Mouse (Mus musculus) c-Kit-negative CD71-positive TER-119-positive erythroid progenitor cells, embryonic 14.5 days (primary cell): ENCODE measurements around the gene Caap1.

Source experiments
- DNase-seq: peaks from one replicate; pipeline ENCODE4 v3.0.0-alpha.2; 2013; ENCODE audit warnings: low read depth, low spot score

Caap1 gene

DNA sequence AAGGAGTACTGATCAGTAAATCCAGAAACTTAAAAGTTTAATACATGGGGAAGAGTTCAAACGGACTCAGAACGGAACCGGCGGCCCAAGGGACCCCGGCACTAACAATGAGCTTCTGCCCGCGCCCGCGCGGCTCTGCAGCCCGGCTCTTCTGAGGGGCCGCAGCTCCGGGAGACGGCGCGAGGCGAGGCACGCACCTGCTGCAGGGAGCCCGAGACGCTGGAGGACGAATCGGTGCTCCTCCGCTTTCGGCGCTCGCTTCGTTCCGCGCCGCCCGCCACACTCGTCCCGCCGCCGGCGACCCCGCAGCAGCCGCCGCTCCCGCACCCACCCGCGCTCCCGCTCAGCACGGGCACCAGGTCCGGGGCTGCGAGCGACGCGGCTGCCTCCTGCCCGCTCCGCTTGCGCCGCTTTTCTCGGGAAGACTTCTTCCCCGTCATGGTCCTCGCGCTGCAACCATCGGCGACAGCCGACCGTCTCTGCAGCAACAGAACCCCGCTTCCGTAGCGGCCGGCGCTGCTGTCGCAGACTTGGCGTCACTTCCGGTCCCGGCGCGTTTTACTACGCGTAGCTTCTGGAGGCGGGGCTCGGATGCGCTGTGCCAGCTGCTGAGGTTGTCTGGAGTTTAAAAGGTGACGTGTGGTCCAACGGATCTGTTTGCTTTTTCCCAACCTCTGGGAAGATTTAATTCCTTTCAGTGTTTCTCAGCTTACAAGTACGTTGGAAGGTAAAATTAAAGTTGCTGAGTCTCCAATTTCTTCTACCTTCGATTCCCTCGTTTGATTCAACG, at the start of gene Caap1, which contains the start of gene Gm10306:
Gene Caap1, minus strand, starts transcription at position 532 of the 790 bp plus-strand sequence.
Gene Gm10306, plus strand, starts transcription at position 282 of the 790 bp plus-strand sequence.
- DNase-seq = peak; percentile 81

DNA sequence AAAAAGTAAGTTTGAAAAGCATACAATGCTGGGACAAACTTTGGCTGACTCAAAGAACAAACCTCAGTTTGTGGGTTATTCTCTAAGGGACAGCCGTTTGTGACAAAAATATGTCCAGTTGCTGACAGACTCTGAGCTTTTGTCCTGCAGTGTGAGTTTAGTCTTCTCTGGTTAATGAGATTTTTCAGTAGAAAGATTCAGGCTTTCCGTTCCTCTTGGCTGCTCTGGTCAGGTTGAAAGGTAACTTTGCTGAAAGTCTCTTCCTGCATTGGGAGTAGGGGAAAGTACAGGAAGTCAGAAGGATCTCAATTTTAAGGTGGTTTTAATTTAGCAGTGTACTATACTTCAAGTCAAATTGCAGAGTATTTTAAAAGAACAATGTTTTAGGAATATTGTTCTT, 49.0 kb upstream of the Caap1 start:
- no peak for DNase-seq

DNA sequence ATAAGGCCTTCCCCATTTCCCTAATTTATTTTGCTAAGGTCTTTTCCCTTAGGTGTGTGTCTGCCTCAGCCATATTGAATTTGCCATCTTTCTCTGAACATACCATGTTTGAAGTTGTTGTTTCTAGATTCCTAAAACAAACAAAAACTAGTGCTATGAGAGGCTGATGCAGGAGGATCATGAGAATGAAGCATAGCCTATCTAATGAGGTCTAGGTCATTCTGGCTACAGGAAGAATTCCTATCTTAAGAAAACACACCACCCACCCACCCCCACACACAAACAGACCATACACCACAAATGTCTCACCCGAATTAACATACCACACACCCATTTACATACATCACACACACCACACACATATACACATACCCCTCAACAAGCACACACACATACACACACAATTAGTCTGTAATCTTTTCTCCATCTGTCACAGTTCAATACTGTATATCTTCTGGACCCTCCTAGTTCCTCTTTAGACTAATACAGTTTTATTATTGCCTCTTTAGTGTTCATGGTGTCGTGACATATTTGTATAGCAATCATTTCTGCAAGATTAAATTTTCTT, 47.9 kb upstream of the Caap1 start:
- no peak for DNase-seq

- peak; percentile 72 for DNase-seq
Observed at GRCm38 (mm10) chr4:94603031-94603629, 46.5 kb upstream of the Caap1 start, which contains the start of gene Plaa. TSS of gene Plaa (minus strand) at chr4:94603244.

DNA sequence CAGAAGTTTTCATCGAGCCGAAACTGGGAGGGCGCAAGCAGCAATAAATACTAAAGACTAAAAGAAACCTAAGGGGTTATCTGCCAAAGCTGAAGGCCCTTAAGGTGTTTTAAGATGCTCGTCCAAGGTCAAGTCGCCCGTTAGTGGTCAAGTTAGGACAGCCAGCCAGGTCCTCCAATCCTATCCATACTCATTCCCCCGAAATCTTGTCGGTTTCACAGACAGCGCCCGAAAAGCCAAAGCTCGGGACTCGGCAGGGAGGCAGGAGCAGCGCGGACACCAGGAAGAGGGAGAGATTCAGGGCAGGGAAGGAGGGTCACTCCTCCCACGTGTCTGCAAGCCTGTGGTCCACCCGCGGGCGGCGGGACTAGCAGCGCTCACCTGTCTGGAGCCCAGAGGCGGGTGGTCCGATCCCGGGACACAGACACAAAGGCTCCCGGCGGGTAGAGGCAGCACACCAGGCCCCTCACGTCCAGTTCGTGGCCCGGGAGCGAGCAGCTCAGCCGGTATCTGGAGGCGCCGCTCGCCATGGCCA, 46.0 kb upstream of the Caap1 start:
- DNase-seq = peak; percentile 27

DNA sequence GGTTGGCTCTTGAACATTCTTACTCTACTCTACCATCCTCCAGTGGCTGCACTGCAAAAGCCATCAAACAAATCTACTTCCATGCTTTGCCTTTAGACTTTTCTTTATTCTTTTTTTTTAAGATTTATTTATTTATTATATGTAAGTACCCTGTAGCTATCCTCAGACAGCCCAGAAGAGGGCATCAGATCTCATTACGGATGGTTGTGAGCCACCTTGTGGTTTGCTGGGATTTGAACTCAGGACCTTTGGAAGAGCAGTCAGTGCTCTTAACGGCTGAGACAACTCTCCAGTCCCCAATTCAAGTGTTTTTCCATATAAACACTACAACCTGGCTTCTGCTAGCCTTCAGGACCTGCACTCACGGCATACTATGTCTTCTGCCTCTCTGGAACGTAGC, 44.8 kb upstream of the Caap1 start:
- no peak for DNase-seq

DNA sequence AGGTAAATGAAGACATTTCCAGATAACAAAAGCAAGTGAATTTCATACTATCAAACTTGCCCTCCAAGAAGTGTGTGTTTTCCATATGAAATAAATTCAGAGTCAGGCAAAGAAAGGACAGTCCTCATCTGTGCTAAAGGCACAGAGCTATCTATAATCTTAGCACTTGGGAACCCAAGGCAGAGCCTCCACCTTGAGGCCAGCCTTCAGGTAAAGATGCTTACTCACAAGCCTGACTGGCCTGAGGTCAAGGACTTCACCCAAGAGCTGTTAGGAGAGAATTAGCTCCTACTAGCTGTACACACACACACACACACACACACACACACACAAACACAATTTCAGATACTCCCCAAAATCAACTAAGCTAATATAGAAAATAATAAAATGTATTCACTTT, 36.1 kb upstream of the Caap1 start:
- no peak for DNase-seq

GRCm38 (mm10) chr4:94591765-94592381, 35.3 kb upstream of the Caap1 start:
- DNase-seq = no peak

GRCm38 (mm10) chr4:94572677-94573076, 16.1 kb upstream of the Caap1 start:
- DNase-seq = no peak

DNA sequence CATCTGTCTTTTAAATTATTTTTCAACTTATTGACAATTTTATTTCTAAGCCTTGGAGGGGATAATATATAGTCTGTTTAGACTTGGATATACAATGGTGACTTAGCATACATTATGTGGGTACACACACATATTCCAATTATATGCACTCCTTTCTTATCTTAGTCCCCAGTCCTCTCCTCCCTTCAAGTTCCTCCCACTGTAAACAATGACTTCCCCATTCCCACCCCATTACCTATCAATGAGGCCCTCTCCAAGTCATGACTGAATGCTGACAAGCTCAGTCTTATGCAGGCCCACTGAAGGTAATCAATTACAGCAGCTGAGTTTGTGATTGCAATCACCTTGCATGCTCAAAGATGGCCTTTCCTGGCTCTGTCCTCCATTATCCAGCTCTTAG, 7.7 kb upstream of the Caap1 start:
- DNase-seq = no peak

- no peak for DNase-seq
Observed at GRCm38 (mm10) chr4:94561954-94562648, 5.5 kb upstream of the Caap1 start.

GRCm38 (mm10) chr4:94560316-94560715, 3.7 kb upstream of the Caap1 start:
- no peak for DNase-seq

DNA sequence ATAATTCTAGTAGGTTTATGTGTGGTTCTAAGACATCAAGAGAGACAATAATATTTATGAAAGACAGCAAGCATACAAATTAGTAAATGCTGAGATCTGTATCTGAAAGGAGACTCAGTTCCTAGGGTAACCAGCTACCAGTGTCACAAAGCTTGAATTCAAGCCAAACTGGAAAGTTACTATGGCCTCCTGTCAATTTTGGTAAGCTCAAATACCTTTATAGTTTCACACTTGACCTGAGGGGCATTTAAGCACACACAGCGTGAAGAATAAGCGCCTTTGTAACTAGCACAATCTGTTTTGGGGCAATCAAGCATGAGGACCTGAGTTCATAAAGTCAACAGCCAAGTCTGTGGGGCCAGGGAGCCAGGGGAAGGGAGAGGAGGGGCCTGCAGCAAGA, 2.7 kb upstream of the Caap1 start:
- no peak for DNase-seq

DNA sequence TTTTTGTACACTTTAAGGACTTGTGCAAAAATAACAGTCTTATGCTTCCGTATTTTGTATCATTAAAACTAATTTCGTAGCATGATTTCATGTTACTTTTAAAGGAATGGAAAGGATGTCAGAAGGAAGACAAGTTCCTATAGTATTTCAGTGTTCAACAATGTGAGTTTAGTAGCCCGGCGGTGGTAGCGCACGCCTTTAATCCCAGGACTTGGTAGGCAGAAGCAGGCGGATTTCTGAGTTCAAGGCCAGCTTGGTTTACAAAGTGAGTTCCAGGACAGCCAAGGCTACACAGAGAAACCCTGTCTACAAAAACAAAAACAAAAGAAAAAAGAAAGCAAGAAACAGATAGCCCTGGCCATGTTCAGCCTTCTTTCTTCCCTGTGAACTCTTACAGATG, 549 bp upstream of the Caap1 start:
- DNase-seq = no peak

- DNase-seq = peak; percentile 12
Observed at GRCm38 (mm10) chr4:94554955-94555494, 1.6 kb downstream of the Caap1 start.

- no peak for DNase-seq
Observed at GRCm38 (mm10) chr4:94544321-94544720, 12.3 kb downstream of the Caap1 start.

GRCm38 (mm10) chr4:94543041-94543440, 13.6 kb downstream of the Caap1 start:
- DNase-seq = no peak

- no peak for DNase-seq
Observed at GRCm38 (mm10) chr4:94533205-94533604, 23.4 kb downstream of the Caap1 start.

DNA sequence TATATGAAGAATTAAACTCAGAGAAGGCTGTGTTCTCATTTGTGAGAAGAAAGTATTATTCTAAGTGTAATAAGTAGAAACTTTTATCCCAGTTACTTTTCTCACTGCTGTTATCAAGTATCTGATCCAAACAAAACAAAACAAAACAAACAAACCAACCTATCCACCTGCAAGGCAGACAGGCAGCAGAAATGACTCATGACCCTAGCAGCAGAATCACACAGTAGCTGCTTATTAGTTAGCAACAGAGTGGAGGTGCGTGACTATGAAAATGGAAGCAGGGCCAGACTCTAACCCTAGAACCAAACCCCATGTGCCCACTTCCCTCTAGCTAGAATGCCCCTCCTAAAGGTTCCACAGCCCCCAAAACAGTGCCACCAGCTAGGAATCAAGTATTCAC, 27.1 kb downstream of the Caap1 start:
- no peak for DNase-seq

DNA sequence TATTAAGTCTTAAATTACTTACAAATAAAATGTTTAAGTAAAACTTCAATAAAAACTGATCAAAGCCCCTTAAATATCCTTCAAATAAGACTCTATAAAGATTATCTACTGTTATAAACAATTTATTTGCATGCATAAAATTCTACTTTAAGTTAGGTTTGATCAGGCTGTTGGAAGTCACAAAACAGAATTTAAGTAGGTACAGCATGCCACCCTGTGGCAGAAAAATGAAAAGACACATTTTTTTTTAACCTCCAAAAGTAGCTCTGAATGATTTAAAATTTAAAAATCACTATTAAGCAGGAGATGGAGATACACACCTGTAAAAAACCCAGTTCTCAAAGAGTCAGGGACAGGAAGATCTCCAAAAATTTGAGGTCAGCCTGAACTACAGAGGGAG, 33.3 kb downstream of the Caap1 start:
- no peak for DNase-seq

DNA sequence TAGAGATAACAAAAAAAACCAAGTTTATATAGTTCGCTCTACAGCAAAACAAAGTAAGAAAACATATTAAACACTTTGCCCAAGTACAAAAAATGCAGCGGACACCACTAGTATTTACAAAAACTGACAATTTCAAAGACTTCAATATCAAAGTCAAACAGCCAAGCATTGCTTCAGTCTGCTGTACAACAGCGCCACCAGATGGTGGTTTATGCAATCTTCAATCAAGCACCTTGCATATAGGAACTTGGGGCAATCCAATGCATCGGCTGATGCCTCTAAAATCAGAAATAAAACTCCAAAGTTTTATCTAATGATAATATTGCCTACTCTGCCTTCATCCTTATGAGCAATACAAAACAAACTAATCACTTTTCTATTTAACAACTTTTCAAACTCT, 39.0 kb downstream of the Caap1 start:
- DNase-seq = peak; percentile 21
